Mouse (Mus musculus) forebrain, embryonic 13.5 days (tissue): ENCODE data around the gene Agap3. TPM values are rescaled to one million over a fixed set of nuclear protein-coding genes. Genes with fewer than 3 reads are reported as not detected.

Experiments used
- ATAC-seq: fragments of 200-750 bp; cut with Nextera tagmentation; 2 replicates; pipeline ENCODE4 v1.8.0; 2017
- H3K27ac ChIP-seq: fragments of 300-500 bp; sonication (generic); 2 replicates; pipeline ENCODE4 v1.5.1; 2015; ENCODE audit warnings: inconsistent platforms, mild to moderate bottlenecking, moderate library complexity
- H3K27me3 ChIP-seq: fragments of 300-500 bp; sonication (generic); 2 replicates; pipeline ENCODE4 v1.6.1; 2015; ENCODE audit warnings: mild to moderate bottlenecking, inconsistent platforms
- H3K36me3 ChIP-seq: fragments of 300-500 bp; sonication (generic); 2 replicates; pipeline ENCODE4 v1.6.1; 2015; ENCODE audit warnings: mild to moderate bottlenecking, inconsistent platforms; ENCODE audit not compliant: poor library complexity, severe bottlenecking
- H3K4me1 ChIP-seq: fragments of 300-500 bp; sonication (generic); 2 replicates; pipeline ENCODE4 v1.6.1; 2015; ENCODE audit warnings: inconsistent platforms
- H3K4me2 ChIP-seq: fragments of 300-500 bp; sonication (generic); 2 replicates; pipeline ENCODE4 v1.6.1; 2015; ENCODE audit warnings: inconsistent platforms, mild to moderate bottlenecking, moderate library complexity
- H3K4me3 ChIP-seq: fragments of 300-500 bp; sonication (generic); 2 replicates; pipeline ENCODE4 v1.5.1; 2015; ENCODE audit warnings: mild to moderate bottlenecking, inconsistent platforms
- H3K9ac ChIP-seq: fragments of 300-500 bp; sonication (generic); 2 replicates; pipeline ENCODE4 v1.6.1; 2015; ENCODE audit warnings: mild to moderate bottlenecking, inconsistent platforms
- H3K9me3 ChIP-seq: fragments of 300-500 bp; sonication (generic); replicated peaks from 2 replicates; pipeline ENCODE4 v1.6.1; 2016; ENCODE audit warnings: inconsistent platforms
- WGBS: fragments of 180-500 bp; shearing (Covaris S2); methylation state at CpG from one replicate; pipeline ENCODE4 v1.1.7; 2015; 5-methylcytosine and 5-hydroxymethylcytosine counted together
- polyA plus RNA-seq: library from polyadenylated mRNA; unstranded; fragments of >200 nt; fragmentation: Nextera tagmentation; extraction: Ambion mirVana; gene quantifications from 2 replicates; pipeline ENCODE4 v1.2.1, GENCODE M21; 2015

Gene Agap3
- polyA plus RNA-seq, 1 experiment from 2014 or later: 38.0 TPM

GRCm38 (mm10) chr5:24527780-24528179, 75.8 kb downstream of the Agap3 start:
- Histone ChIP-seq H3K9me3 (no peaks in the 10 kb centered on the region), H3K9ac (no peak overlapping the region), H3K27me3 (peaks cover 81% of the 10 kb centered on the region), H3K36me3 (no peaks in the 10 kb centered on the region), H3K4me2 (no peak overlapping the region), H3K4me3 (peak overlapping the region; percentile 6; the same call in 1 of the 2 replicates), H3K4me1 (peaks cover 17% of the 10 kb centered on the region), H3K27ac (no peak overlapping the region)
- ATAC-seq: no peak
- WGBS: 14% methylated on average over 6 of the region's 6 CpGs

- H3K9ac ChIP-seq: no peak overlapping the region
- no peak overlapping the region for H3K4me2 ChIP-seq
- H3K27ac ChIP-seq: no peak overlapping the region
- 25% methylated on average over 24 of the region's 24 CpGs for WGBS
- H3K36me3 ChIP-seq: no peaks in the 10 kb centered on the region
- peak; percentile 79 for ATAC-seq
- peaks cover 64% of the 10 kb centered on the region for H3K27me3 ChIP-seq
- no peaks in the 10 kb centered on the region for H3K9me3 ChIP-seq
- peaks cover 17% of the 10 kb centered on the region for H3K4me1 ChIP-seq
- H3K4me3 ChIP-seq: no peak overlapping the region
Observed at GRCm38 (mm10) chr5:24530042-24530689, 78.2 kb downstream of the Agap3 start.

- Histone ChIP-seq H3K4me3 (no peak overlapping the region), H3K36me3 (no peaks in the 10 kb centered on the region), H3K4me2 (no peak overlapping the region), H3K4me1 (peaks cover 14% of the 10 kb centered on the region), H3K9me3 (no peaks in the 10 kb centered on the region), H3K9ac (no peak overlapping the region), H3K27ac (no peak overlapping the region), H3K27me3 (peaks cover 36% of the 10 kb centered on the region)
- no peak for ATAC-seq
- 64% methylated on average over 11 of the region's 11 CpGs for WGBS
Observed at GRCm38 (mm10) chr5:24533391-24533790, 81.4 kb downstream of the Agap3 start.

- Histone ChIP-seq H3K4me1 (peaks cover 14% of the 10 kb centered on the region), H3K9me3 (no peaks in the 10 kb centered on the region), H3K36me3 (no peaks in the 10 kb centered on the region), H3K27me3 (peaks cover 27% of the 10 kb centered on the region), H3K9ac (no peak overlapping the region), H3K4me2 (no peak overlapping the region), H3K27ac (no peak overlapping the region), H3K4me3 (no peak overlapping the region)
- 48% methylated on average over 5 of the region's 5 CpGs for WGBS
- no peak for ATAC-seq
Observed at GRCm38 (mm10) chr5:24534292-24534691, 82.3 kb downstream of the Agap3 start.

- Histone ChIP-seq H3K27ac (no peak overlapping the region), H3K4me2 (no peak overlapping the region), H3K4me3 (no peak overlapping the region), H3K9ac (no peak overlapping the region), H3K36me3 (no peaks in the 10 kb centered on the region), H3K4me1 (peaks cover 18% of the 10 kb centered on the region), H3K27me3 (peaks cover 22% of the 10 kb centered on the region; the same call in 1 of the 2 replicates), H3K9me3 (no peaks in the 10 kb centered on the region)
- 74% methylated on average over 3 of the region's 3 CpGs for WGBS
- ATAC-seq: no peak
Observed at GRCm38 (mm10) chr5:24535731-24536130, 83.8 kb downstream of the Agap3 start.

- ATAC-seq: no peak
- Histone ChIP-seq H3K27ac (no peak overlapping the region), H3K27me3 (peaks cover 17% of the 10 kb centered on the region; the same call in 1 of the 2 replicates), H3K4me3 (no peak overlapping the region), H3K4me2 (no peak overlapping the region), H3K4me1 (peaks cover 23% of the 10 kb centered on the region), H3K9ac (no peak overlapping the region), H3K36me3 (no peaks in the 10 kb centered on the region), H3K9me3 (no peaks in the 10 kb centered on the region)
- 45% methylated on average over 5 of the region's 5 CpGs for WGBS
Observed at GRCm38 (mm10) chr5:24536511-24536910, 84.5 kb downstream of the Agap3 start.

GRCm38 (mm10) chr5:24537618-24538017, 85.6 kb downstream of the Agap3 start:
- H3K4me2 ChIP-seq: no peak overlapping the region
- peaks cover 23% of the 10 kb centered on the region for H3K4me1 ChIP-seq
- H3K36me3 ChIP-seq: no peaks in the 10 kb centered on the region
- H3K9ac ChIP-seq: no peak overlapping the region
- WGBS: 70% methylated on average over 16 of the region's 16 CpGs
- 0 out of 2 replicates have a peak, but pooled peaks cover 10% of the 10 kb centered on the region for H3K27me3 ChIP-seq
- no peak overlapping the region for H3K4me3 ChIP-seq
- ATAC-seq: no peak
- no peaks in the 10 kb centered on the region for H3K9me3 ChIP-seq
- H3K27ac ChIP-seq: no peak overlapping the region

- Histone ChIP-seq H3K4me3 (no peak overlapping the region), H3K9ac (no peak overlapping the region), H3K9me3 (no peaks in the 10 kb centered on the region), H3K27ac (no peak overlapping the region), H3K4me2 (no peak overlapping the region), H3K4me1 (peaks cover 23% of the 10 kb centered on the region), H3K27me3 (0 out of 2 replicates have a peak, but pooled peaks cover 3% of the 10 kb centered on the region), H3K36me3 (no peaks in the 10 kb centered on the region)
- WGBS: 81% methylated on average over 22 of the region's 22 CpGs
- no peak for ATAC-seq
Observed at GRCm38 (mm10) chr5:24539571-24540296, 87.8 kb downstream of the Agap3 start.

- Histone ChIP-seq H3K27me3 (0 out of 2 replicates have a peak, but pooled peaks cover 3% of the 10 kb centered on the region), H3K9me3 (no peaks in the 10 kb centered on the region), H3K4me2 (no peak within 1 kb of the TSS), H3K27ac (no peak within 1 kb of the TSS), H3K36me3 (no peaks in the 10 kb centered on the region), H3K9ac (0 out of 2 replicates have a peak within 1 kb of the TSS, but pooled peaks have one; percentile 5), H3K4me3 (no peak within 1 kb of the TSS), H3K4me1 (peaks cover 23% of the 10 kb centered on the region)
- WGBS: 51% methylated on average over 14 of the region's 14 CpGs
- ATAC-seq: no peak
Observed at GRCm38 (mm10) chr5:24540387-24541143, 88.6 kb downstream of the Agap3 start, which contains the start of gene Asb10. Asb10 (minus strand) TSS chr5:24540978.

- Histone ChIP-seq H3K4me1 (peaks cover 23% of the 10 kb centered on the region), H3K36me3 (no peaks in the 10 kb centered on the region), H3K4me2 (no peak overlapping the region), H3K4me3 (no peak overlapping the region), H3K27me3 (0 out of 2 replicates have a peak, but pooled peaks cover 3% of the 10 kb centered on the region), H3K9ac (no peak overlapping the region), H3K27ac (no peak overlapping the region), H3K9me3 (no peaks in the 10 kb centered on the region)
- no peak for ATAC-seq
- 52% methylated on average over 6 of the region's 6 CpGs for WGBS
Observed at GRCm38 (mm10) chr5:24541144-24541569, 89.2 kb downstream of the Agap3 start.

GRCm38 (mm10) chr5:24542643-24543042, 90.7 kb downstream of the Agap3 start:
- no peak overlapping the region for H3K27ac ChIP-seq
- H3K27me3 ChIP-seq: 0 out of 2 replicates have a peak, but pooled peaks cover under 1% of the 10 kb centered on the region
- no peaks in the 10 kb centered on the region for H3K9me3 ChIP-seq
- WGBS: 79% methylated on average over 7 of the region's 7 CpGs
- H3K4me3 ChIP-seq: no peak overlapping the region
- H3K36me3 ChIP-seq: no peaks in the 10 kb centered on the region
- no peak overlapping the region for H3K4me2 ChIP-seq
- H3K4me1 ChIP-seq: peaks cover 11% of the 10 kb centered on the region
- ATAC-seq: no peak
- no peak overlapping the region for H3K9ac ChIP-seq
